Mouse (Mus musculus) cerebellum, adult 8-10 months (tissue): ENCODE measurements around the gene Kcnk4.

Source experiments
- DNase-seq: peaks from one replicate; pipeline ENCODE4 v3.0.0; 2022

The Kcnk4 gene

DNA sequence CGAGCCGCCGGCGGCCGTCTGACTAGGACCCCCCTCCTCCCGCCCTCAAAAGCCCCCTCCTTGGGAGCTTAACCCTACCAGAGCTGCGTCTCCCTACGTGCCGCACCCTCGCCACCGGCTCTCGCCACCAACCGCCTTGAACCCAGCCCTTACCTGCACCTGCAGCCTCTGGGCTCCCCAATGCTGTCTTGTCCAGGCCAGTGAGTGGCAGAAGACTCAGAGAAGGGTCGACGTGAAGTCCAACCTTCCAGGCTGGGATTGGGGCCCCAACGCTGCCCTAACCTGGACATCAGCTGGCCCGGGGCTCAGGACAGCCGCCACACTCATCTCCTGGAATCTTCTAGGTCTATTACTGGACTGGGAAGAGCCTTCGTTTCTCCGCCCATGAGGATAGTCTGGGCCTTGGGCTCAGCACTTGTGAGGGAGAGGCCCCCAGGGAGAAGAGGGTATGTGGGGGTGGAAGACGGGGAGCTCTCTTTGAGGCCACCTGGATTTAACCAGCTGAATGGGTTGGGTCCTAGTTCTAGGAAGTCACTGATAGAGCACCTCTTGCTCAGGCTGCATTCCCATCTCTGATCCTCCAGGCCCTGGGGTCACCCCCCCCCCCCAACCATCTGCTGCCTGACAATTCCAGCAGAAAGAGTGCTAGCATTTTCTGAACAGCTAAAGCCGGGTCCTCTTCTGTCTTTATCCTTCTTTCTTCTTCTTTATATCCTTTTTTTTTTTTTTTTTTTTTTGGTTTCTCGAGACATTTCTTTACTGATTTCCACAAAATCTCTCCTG lies at the start of gene Kcnk4:
Gene Kcnk4, minus strand, starts transcription at position 321 of the 783 bp plus-strand sequence.
- no peak for DNase-seq

DNA sequence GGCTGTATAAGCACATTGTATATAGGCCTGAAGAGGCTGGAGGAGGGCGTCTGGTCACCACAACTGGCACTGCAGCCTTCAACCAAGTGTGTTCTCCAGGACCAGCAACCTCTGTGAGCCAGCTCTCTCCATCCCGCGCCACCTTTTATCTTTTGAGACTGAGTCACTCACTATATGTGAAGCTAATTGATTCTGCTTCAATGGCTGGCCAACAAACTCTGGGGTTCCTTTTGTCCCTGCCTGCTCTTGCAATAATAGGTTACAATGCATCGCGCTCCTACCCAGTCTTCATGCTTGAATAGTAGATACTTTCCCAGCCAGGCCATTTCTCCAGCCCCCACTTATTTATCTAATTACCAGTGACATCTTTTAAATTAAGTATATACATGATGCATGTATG lies 49.3 kb upstream of the Kcnk4 start:
- no peak for DNase-seq

DNA sequence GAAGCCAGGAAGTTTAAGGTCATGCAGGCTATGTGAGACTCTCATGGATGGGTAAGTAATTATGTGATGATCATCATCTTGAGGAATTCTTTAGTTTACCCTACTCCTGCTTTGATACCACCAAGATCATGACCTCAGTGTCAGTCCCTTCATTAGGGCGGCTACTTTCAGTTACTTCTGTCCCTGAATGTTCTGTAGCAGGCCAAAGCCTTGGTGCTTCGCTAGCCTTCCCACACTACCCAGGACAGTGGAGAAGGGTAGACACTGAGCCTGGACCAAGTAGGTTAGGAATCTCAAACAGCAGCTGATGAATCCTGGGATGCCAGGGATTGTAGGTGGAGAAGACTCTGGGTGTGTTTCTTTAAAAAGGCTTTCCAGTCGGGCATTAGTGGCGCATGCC lies 47.1 kb upstream of the Kcnk4 start:
- DNase-seq: no peak

DNA sequence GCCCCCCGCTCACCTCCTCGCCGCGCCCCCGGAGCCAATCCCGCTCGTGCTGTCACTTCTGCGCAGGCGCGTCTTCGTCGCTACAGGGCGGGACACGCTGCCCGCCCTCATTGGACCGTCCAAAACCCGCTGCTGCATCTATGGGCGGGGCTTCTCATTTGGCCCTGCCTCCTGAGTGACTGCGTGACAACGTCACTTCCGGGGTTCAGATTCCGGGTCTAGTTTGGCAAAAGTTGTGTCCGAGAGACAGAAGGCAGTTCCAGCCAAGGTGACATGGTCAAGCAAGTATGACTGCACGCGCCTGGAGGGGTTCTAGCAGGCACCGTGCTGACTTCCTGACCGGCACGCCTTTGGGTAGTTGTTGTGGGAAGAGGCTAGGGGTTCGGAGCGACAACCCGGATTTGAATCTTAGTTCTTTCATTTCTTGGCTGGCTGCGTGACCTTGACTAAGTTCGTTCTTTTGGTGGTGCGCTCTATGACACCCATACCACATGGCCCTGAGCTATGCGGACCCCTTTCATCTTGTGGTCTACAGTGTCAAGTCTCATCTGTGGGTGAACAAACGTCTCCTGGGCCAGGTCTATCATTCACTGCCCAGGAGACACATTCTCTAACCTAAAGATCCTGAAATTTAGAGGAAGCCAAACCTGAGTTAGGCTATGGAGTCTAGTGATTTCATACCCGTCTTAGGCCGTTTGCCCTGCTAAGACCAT lies 46.2 kb upstream of the Kcnk4 start, which contains the start of gene Fkbp2:
Gene Fkbp2, minus strand, starts transcription at position 121 of the 713 bp plus-strand sequence.
- peak; percentile 99 for DNase-seq

DNA sequence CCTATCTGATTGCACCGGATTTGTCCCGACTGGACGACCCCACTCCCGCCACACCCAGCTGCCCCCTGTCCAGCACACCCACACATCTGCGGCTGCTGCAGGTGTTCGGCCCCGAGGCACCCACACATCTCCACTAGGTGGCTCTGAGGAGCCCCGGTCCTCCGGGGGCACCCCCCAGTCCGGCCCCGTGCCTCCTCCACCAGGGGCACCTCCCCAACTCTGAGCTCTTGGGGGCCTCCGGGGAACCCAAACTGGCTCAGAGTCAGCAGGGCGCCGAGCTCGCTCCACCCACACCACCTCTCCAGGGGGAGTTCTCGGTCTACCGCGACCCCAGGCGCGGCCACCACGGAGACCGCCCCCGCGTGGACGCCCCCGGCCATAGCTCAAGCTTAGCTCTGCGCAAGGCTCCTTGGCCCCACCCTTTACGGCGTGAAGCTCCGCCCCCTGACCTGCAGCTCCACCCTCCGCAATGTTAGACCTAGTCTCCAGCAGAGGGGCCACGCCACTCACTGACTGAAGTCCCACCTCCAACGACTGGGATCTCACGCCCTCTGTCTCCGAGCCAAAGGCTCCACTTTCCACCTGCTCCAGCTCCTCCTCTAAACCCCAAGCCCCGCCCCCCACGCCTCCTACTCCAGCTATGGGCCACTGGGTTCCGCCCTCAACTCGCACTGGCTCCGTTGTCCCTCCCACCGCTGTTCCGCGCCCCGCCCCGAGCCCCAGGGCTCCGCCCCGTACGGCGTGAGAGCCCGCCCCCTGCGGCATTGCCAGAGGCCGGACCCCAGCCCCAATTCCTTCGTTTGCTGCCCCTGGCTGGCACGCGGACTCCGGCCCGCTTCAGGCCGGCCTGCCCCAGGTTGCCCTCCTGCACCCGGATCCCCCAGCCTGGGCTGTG lies 45.4 kb upstream of the Kcnk4 start:
- peak; percentile 99 for DNase-seq

DNA sequence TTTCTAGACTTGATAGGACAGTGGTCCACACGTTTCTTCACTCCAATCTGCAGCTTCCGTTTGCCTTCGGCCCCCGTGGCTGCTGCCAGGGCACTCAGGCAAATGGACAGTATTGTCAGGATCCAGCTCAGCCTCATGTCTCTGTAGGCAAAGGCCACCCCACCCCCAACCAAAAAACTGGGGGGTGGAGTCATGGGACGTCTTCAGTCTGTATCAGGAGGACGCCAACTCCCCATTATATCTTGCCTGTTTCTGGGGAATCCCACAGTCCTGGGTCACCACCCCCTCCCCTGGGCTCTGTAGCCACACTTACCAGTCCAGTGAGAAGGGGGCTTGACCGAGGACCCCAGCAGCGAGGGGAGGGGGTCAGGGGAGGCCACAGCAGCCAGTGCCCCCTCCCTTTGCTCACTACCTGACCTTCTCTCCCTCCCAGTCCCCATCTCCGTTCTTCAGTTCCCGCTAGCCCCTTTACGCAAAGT lies 44.7 kb upstream of the Kcnk4 start:
- peak; percentile 64 for DNase-seq

DNA sequence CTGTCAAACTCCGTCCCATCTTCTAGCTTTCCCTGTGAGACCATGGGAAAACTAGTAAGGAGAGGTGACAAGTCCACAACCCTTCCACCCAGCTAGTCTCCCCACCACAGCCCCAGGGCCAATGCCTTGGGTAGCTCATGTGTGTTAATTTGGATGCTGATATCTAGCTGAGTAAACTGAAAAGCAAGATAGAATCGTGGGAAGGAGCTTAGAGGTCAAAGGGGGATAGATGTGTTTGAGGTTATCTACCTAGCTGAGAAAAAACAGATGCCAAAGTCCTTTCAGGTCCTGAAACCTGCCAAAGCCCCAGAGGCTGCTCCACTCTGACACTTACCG lies 44.3 kb upstream of the Kcnk4 start:
- DNase-seq: no peak

DNA sequence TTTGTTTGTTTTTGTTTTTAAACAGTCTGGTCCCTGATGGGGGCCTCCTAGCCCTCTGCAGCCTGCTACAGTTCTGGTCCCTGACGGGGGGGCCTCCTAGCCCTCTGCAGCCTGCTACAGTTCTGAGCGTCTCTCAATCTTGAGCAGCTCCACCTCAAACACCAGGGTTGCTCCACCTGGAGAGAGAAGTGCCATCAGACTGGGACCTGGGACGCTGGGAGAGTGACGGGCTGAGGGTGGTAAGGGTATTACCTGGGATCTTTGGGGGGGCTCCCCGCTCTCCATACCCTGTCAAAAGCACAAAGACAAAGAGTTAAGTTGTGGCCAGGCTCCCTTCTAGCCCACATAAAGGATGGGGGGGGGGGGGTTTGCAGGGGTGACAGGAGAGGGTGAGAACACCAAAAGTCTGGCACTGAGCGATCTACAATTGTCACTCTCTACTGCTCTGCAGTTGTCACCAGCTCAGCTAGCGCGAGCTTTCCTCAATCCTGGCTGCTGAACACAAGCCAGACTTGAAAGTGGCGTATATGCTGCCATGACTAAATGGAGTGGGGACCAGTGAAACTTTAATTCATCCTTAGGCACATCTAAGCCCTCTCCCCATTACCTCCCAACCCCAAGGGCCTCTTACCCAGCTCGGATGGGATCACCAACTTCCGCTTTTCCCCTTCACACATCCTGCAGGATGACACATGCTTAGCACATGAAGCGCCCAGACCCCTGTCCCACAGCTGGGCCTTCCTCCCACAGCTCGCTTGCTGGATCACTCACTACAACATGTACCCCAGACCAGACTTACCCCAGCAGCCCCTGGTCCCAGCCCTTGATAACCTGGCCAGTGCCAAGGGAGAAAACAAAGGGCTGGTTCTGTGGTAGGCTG lies 43.7 kb upstream of the Kcnk4 start:
- DNase-seq: no peak

DNA sequence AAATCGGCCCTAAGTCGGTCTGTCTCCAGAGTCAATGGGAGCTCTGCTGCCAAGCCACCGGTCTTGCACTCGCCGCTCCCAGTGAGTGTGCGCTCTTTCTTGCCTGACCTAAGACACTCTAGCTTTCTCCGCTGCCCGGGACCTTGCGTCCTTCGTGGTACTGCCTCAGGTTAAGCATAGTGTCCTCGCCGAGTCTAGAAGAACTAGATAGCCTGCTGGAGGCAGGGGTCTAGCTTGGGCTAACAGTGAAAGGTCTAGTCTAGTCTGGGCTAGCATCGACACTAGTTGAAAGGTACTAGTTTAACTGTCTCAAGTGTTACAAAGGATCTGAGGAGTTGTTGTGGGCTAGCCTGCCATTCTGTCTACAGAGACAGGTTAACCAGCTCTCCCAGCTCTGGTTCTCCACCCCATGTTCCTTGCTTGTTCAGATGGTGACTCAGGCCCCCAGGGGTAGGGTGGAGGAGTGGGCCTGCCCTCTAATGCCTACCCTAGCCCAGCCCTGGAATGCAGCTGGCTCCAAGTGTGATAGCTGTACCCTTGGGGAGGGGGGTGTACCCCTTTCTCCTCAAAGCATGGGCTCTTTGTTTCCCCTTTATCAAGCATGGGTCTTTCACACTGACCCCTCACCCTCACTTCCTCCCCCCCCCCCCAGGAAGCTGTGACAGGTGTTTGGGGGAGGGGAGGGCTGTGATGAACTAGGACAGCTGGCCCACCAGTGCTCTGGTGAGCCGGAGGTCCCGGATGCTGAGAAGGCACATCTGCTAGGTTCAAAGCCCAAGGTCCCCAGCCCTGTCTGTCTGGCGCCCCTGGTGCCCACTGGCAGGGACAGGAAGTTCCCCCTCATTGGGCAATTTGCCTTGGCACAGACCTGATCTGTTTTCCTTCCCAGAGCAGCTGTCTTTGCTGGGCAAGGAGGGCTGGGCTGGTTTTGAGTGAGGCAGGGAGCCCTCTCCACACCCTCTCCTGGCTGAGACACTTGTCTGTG lies 41.5 kb upstream of the Kcnk4 start, which contains the start of gene Plcb3:
Gene Plcb3, minus strand, starts transcription at position 934 of the 985 bp plus-strand sequence.
- no peak for DNase-seq

DNA sequence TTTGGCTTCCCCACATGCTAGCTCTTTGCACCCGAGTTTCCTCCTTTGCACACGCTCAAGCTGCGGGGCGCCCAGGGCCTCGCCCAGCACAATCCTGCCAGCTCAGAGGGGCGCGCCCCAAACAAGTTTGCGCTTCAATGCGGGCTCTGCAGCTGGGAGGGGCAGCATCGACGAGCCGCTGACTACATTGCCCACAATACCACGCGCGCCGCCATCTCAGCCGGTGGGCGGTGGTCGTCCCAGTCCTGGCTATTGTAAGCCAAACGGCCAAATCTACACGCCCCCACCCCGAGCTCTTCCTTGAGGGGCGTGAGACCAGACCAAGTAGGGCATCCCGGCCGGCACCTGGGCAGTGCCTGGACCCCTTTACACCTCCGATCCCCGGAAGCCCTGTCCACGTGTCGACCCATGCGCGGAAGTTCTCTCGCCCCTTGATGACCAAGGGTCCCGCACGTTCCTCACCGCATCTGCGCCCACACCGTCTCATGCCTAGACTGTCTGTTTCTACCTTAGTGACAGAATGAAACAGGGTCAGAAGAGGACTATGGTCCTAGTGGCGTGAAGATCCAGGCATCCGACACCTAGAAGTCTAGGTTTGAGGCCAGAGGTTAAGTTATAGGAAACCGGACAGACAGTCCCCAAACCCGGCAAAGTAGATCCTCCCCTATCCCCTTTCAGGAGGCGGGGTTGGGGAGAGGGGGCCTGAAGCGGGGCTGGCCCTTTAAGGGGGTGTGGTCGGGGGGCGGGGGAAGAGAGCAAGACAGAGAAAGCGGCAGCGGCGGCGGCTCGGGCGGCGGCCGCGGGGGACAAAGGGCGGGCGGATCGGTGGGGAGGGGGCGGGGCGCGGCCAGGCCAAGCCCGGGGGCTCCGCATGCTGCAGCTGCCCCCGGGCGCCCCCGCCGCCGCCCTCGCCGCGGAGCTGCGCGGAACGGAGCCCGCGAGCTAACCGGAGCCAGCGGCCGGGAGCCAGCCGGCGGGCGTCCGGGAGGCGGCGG lies 40.2 kb upstream of the Kcnk4 start, which contains the start of gene Ppp1r14b:
Gene Ppp1r14b, plus strand, starts transcription at position 758 of the 995 bp plus-strand sequence.
- DNase-seq: peak; percentile 52

DNA sequence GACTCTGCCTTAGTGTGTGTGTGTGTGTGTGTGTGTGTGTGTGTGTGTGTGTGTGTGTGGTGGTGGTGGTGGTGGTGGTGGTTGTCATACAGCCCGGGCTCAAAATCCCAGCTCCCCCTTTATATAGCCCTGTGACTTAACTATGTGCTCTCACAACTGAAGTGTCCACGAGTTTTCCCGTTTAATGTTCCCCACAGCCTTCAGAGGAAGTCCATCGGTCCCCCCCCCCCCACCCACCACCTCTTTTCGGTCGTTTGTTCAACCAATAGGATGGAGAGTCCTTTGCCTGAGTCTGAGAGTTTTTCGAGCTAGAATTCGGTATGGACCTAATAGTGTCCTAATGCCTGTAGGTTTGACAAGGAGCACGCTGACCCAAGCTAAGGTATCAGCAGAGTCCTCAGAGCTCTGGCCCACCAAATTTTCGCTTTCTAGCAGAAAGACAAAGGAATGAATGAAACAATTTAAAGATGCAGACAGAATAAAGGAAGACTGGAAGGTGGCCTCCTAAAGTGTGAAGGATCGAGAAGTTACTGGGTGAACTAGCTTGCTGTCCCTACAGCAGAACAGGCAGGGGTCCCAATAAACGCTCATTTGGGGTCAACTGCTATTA lies 39.4 kb upstream of the Kcnk4 start:
- no peak for DNase-seq

DNA sequence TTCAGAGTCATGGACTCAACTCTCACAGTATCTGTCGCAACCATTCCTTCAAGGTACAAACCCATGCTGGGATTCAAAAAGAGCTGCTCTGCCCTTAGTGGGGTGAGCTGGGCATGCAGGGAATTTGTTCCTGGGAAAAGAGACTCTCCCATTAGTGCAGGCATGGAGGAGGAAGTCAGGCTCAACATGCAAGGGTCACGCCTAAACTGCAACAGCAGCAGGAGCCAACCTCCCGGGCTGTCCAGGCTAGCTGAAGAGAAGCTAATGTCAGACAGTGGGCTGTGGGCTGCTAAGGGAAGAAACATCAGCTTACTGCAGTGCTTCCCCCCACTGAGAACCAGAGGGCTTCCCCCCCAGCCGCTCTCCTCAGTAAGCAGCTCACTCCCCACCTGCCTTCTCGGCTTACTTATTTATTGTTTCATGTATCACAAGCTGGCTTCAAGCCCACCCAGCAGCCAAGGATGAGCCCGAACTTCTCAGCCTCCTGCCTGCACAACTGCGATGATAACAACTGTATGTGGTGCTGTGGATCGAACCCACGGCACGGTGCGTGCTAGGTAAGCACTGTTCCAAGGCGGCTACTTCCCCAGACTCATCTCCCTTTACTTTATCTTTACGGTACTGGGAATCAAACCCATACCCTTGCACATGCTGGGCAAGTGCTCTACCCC lies 38.1 kb upstream of the Kcnk4 start:
- DNase-seq: no peak

DNA sequence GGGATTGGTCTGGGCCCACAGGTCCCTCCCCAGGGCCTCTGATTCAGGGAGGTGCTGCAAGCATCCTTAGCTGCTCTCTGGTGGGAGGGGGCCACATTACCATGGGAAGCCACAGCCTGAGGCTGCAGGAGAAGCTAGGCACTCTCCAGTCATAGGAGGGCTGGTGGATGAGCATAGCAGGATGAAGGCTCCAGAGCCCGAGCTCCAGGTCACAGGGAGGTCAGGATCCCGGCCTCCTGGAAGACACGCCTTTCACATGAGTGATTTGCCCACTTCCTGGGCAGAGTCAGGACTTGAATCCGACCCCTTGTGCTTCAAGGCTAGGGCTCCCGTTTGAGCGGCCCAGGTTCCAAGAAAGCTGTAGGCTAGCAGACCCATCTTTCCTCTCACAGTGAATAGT lies 37.3 kb upstream of the Kcnk4 start:
- no peak for DNase-seq

DNA sequence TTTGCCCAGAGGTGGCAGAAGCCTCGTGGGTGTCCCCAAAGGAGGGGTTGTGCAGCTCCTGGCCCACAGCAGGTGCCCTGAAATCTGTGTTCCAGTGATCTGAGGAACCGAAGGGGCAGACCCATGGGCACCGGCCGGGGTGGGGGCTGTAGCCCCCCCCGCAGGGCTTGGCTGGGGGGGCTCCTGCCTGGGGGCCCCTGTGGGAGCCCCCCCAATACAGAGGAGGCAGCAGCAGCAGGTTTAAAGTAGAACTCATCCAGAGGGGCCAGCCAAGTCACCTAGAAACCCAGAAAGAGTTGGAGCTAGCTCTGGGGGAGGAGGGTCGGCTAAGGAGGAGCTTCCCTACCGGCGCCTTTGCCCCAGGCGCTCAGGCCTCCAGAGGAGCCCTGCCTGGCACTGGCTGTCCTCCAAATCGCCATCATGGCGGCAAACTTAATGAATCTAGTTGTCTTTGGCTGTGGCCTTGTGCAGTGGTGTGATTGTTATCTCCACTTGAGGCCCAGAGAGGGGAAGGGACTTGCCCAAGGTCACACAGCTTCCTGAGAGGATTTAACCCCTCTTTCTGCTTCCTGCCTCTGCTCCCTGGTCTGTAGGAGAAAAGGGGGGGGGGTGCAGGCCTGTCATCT lies 36.3 kb upstream of the Kcnk4 start:
- DNase-seq: no peak

DNA sequence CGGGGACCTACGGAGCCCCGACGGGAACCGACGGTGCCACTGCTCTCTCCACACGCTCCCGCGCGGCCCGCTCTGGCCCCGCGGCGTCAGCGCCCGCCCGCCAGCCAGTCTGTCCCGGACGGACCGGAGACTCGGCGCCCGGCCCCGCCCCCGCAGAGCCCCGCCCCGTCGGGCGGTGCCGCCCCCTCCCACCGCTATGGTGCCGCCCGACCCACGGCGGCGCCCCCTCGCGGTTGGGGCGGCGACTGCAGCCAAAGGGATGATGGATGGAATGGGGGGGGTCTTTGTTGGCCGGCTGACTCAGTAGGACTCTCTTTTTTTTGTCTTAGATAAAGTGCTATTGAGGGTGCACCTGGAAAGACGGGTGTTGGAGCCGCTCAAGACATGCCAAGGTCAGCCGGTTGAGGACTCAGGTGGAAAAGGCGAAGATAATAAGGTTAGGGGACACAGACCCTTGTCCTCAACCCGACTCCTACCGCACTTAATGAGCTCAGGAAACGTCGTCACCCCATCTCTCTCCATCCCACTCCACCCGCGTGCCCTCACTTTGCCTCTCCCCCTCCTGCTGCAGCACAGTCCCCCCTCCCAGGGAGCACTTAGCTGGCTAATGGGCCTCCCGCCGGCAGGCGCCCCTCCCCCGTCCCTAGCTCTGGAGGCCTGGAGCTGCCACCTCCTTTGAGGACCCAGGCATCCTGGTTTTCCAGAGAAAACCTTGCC lies 35.5 kb upstream of the Kcnk4 start:
- DNase-seq: no peak

DNA sequence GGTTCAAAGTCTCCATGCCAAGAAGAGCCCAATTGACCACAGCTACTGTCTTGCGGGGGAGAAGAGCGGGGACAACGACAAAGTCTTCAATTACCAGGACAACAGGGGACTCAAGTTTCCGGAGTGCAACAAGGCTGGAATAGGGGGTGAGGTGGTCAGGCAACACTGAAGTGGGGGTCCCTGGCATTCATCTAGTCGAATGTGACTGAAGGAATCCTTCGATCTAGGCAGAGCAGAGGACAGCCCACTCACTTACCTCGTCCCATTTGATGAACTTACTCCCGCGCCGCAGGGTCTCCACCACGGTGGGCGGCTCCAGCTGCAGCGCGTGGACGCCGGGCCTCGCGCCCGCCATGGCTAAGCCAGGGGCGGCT lies 35.0 kb upstream of the Kcnk4 start:
- DNase-seq: no peak
